Mouse (Mus musculus): Measurements from ENCODE around the gene Tmem208.

DNA sequence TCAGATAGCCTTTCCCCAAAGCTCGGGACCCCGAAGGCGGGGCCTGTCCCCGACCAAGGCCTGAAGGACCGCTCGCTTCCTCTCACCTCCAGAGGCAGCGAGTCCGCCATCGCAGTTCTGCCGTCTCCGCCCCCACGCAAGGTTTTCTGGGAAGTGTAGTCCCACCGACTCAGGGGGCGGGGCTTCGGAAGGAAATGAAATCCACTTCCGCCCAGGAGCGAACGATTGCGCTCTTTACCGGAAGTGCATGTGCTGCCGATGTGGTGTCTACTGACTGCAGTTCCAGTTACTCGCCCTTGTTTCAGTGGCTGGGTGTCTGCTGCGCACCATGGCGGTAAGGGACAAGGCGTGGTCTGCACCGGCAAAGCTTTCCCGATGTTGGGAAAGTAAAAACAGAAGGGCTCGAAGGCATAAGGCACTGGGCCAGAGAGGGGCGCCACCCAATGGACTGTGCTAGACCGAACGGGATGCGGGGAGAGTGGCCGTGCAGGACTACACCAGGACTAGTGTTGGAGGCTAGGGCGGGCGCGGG, at the start of gene Tmem208, which contains the start of gene Lrrc29:
- peak; percentile 43 for TF ChIP-seq CTCF (conservative IDR thresholded peaks at IDR 0.05; ENCODE audit: insufficient read depth, insufficient read length, low read depth, low read length)
- peak; percentile 77 for TF ChIP-seq POLR2A (IDR thresholded peaks at IDR 0.05; ENCODE audit: low read depth, low read length)
